Mouse (Mus musculus) kidney, adult 11 months (tissue): Measurements from ENCODE around the gene Csmd2.

Source experiments
- DNase-seq: peaks from one replicate; pipeline ENCODE4 v3.0.0; 2022

The Csmd2 gene

DNA sequence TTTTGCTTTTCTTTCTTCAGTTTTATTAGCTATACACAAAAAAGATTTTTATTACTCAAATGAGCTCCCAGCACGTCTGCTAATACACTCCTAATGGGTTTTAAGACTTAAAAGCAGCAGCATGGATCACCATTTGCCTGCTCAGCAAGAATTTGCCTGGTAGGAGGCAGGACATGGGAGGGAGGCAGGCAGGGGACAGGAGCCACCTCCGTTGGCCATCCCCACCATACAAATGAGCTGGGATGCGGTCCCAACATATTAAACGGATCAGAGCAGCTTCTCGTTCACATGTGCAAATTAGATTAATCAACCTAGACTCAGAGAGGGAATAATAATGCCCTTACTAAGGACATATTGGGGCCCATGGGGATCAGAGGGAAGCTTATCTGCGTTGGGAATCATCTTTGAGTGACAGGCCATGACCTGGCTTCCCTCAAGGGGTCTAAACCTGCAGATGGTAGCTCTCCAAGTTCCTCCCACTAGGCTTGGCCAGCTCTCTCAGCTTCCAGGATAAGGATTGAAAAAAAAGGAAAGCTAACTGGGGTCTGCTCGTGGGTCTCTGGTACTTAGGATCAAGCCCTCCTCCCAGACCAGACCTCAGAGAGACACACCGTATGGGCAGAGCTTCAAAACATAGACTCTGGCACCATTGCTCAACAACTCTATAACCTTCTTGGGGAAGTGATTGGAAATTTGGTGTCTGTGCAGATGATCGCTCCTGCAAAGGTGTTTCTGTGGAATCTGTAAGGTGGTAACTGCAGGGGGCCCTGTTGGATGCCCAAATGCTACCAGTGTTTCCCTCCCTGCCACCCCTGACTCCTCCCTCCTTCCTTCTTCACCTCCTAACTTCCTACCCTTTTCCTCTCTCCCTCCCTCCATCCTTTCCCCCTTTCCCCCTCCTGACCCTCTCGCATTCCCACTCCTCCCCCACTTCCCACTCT lies 153.8 kb downstream of the Csmd2 start:
- DNase-seq, result no peak

DNA sequence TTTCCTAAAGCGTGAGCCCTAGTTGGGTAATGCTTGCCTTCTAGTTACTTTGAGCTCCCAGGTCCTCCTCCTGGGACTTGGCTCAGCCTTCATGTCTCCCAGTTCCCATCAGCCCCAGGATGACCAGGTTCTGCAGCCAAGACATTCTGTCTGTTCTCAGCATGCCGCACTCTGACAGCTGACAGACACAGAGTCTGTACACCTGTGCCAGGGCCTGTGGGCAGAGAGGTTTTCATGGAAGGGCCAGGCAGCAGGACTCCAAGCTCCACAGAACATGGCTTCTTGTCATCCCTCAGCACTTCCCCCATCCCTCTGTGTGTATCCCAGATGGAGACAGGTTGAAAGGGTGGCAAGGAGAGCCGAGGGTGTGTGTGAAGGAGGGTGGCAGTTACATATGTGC lies 154.6 kb downstream of the Csmd2 start:
- no peak for DNase-seq

DNA sequence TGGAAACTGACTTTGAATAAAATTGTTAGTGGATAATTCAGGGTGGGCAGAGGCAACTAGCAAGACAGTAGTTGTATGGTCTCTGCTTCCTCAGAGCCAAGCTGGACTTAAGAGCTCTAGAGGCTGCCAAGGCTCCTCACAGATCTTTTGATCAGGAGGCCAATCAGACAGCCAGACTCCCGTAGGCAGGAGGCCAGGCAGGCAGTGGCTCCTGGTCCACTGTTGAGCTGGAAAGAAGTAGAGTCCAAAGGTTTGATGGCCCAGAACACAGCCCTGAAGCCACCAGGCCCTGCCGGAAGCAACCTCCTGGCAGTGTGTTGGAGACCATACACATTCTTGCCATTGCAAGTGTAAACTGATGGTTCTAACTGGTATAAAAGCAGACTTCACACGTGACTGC lies 155.5 kb downstream of the Csmd2 start:
- DNase-seq, result peak; percentile 6

DNA sequence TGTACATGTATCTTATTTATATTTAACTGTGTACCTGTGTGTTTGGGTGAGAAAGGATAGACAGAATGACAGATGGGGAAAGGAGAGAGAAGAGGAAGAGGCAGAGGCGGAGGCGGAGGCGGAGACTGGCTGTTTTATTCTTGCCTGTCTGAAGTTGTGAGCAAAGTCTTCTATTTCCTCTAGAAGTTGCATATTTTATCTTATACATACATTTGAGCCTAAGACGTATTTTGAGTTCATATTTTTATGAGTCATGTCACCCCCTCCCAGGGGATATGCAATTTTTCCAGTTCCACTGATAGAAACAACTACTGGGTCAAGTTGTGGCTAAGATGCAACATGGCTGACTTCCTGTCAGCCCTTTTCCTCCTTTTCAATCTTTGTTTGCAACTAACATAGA lies 161.9 kb downstream of the Csmd2 start:
- no peak for DNase-seq

DNA sequence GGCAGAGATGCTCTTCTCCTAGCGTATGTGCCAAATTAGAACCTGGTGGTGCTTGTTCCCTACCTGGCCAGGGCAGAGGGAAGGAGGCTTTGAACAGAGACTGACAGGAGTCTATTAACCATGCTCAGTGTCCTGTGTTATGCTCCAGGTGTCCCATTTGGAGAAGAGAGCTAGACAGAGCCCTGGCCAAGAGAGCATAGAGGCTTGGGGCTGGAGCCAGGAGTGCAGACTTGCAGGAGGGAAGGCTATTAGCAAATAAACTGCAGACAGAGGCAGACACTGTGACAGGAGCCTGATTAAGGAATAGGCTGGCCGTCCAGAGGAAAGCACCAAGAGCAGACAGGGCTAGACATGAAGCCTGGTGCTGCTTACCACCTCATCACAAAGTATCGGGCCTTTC lies 164.4 kb downstream of the Csmd2 start:
- DNase-seq, result no peak

DNA sequence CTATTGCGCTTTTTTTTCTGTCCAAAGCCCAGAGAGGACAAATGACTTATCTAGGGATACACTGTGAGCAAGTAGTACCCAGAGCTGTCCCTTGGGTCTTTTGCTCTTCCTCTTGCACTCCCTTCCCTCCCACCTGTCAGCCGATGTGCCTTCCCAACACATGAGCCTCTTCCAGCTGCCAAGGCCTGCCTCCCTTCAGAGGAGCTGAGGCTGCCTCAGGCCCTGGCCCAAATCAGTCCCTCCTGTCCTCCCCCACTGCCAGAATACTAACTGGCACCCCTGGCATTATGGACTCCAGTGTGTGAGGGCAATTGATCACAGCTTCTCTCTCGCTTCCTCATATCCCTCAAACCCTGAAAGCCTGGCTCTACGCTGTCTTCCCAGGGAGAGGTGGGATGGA lies 165.5 kb downstream of the Csmd2 start:
- DNase-seq, result no peak

DNA sequence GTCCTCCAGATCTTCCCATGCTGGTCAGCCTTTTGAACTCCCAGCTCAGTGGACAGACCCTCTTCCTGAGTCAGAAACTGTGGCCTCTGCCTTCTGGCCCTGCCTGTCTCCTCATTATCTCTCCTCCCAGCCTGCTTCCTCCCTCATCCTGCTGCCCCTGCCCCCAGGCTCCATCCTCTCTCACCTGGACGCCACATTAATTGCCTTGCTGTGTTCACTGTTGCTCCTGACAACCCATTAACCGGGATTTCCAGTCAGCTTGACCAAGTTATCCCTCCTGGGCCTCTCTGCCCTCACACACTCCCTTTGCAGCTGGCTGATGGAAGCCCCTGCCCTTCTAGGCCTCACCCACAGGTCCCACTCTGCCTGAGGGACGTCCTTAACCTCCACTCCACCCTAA lies 167.6 kb downstream of the Csmd2 start:
- no peak for DNase-seq

DNA sequence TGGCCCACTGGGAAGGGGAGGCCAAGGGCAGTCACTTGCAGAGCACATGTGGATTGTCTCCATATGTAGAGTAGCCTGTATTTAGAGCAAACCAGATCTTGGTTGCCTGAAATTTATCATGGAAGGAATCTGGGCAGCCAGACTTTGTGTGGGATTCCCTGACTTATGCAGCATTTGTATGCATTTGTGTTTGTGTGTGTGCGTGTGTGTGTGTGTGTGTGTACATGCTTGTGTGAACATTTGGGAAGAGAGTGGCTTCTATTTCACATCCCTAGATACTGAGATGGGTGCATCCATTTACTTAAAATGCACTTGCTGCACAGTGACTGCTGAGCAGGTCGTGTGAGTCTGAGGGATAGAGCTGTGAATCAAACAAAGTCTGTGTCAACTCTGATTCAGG lies 173.0 kb downstream of the Csmd2 start:
- DNase-seq, result no peak

DNA sequence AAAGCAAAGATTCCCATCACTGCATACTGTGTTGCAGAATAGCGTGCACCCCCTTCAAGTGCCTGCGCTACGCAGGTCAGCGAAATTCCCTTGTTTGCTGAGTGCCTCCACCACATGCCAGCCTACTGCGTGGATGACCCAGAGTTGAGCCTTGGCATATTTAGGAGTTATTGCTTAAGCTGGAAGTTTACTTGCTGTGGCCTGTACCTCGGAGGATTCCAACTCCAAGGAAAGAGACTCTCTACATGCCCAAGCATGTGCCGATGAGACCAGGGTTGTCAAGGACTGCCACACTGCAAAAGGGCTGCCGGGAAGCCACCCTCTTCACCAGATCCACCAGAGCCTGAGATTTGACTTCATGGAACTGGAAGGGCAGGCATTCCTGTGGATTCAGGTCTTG lies 182.5 kb downstream of the Csmd2 start:
- no peak for DNase-seq

DNA sequence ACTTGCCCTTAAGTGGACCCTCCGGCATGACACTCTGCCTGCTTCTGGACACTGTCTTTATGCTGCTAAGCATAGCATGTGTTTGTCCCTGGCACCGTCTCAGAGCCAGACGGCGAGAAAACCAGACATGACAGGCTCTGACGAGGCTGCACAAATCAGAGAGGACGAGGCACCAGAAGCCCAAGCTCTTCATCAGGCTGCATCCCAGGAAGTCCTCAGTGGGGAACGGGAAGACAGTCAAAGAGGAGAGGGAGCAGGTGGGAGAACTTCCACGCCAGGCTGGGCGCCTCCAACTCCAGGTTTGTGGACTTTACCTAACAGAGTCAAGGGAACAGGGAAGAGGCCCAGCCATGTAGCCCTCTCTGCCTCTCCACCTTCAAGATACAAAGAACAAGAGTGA lies 183.6 kb downstream of the Csmd2 start:
- no peak for DNase-seq

DNA sequence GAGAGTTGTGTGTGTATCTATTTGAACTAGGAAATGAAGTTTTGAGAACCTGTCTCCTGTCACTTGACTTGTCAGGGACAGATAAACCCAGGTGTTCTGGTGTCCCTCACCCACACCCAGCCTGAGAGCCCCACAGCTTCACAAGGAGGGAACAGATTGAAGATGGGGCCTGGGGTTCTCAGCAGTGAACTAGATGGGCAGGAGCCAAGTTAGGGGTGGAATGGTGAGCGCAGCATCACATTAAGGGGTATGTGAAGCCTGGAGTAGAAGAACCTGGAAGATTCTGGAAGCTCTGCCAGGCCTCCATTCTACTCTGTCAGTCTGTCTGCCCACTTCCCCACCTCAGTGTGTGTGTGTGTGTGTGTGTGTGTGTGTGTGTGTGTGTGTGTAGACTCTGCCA lies 184.0 kb downstream of the Csmd2 start:
- DNase-seq, result no peak

DNA sequence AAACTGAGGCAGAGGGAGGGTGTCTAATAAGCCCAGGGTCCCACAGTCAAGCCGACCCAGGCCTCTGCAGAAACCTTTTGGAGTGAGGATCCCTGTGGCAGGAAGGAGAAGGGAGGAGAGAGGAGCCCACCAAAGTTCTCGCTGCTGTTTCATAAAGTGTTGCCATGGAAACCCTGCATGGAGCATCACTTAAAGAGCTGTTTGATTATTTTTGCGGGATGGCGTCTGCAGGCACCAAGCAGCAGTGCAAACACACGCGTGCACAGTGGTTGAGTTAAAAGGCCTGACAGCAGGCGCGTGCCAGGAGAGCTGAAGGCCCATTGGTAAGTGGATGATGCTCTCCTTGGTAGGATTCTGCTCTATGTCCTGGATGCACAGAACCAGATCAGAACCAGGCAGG lies 191.3 kb downstream of the Csmd2 start:
- no peak for DNase-seq

DNA sequence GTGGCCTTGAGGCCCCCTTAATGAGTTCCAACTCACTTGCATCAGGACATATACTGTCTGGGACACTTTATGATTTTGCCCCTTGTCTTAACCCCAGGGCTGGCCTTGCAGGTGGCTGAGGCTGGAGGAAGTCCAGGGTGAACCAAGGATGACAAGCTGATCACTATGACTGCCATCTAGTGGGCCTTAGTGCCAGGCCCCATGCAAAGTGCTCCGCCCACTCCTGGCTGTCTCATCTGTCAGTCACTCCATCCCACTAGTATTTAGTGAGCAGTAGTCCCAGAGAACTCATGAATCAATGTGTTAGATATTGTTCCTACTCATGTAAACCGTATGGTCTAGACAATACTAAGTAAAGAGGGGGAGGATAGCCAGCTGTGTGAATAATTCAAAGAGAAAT lies 191.9 kb downstream of the Csmd2 start:
- no peak for DNase-seq

DNA sequence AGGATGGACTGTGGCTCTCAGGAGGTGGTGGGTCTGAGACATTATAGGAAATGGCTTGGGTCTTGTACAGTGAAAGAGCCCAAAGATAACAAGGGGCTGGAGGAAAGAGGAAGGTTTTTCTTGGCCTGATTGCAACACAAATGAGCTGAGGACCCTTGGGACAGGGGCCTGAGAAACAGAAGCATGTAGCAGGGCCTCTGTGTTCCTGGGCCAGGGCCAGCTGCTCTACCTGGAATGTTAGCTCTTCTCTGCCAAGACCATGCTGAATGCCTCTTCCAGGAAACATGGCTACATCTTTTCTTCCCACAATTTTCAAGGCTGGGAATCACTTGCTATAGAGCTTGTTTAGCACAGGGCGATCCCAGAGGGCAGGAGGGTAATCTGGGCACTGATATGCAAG lies 197.1 kb downstream of the Csmd2 start:
- no peak for DNase-seq

DNA sequence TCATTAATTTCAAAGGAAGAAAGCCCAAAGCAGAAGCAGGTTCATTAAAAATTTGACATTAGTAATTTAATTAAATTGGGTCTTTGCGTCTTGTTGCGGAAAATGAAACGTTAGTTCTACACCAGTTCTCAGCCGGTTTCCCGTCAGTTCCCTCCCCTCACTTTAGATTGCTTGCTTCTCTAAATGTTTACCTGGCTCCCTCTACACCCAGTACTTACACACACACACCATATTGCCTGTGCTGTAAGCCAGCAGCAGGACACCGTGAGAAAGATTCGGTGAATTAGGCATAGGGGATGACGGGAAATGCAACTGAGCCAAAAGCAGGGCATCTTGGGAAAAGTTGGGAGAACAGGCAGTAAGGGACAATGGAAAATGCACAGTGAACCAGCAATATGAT lies 206.8 kb downstream of the Csmd2 start:
- no peak for DNase-seq

DNA sequence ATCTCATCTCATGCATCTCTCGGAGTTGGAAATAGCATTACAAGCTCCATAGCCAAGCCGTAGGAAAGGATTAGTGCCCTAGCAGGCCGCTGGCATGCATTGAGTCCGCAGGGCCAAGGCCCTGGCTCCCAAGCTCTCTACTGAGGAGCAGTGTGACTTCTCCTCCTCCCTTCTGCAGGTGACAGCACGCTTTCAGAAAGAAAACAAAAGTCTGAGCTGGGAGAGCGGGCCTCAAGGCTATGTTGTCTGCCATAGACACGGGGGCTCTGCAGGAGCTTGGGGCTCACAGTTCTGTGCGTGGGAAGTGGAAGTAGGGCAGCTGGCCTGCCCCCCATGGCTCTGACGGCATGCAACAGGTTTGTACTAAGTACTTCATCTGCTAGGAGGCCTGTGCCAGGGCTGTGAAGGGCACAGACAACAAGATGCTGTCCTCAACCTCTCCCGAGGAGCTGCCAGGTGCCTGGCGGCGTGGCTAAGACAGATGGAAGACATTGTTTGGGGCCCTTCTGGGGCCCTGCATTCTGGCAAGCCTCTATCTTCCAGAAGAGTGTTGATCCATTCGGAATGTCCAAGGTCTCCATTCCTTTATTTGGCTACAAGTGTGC lies 230.4 kb downstream of the Csmd2 start:
- no peak for DNase-seq

DNA sequence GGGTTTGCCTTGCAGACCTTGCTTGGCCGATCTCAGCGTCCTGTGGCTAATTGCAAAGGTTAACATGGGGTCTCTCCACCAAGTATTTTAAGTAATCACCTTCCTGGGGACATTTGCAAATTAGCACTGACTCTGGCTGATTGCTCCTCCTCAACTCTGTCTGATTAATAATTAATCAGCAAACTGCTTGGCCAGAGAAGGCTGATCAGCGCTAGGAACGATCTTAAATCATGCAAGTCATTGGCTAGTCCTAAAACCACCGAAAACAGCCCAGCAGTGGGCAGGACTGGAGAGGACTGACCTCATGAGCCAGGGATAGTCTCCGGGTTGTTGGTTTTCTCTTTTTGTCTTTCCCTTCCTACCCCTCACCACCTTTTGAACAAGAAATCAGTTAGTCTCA lies 236.8 kb downstream of the Csmd2 start:
- DNase-seq, result peak; percentile 54

DNA sequence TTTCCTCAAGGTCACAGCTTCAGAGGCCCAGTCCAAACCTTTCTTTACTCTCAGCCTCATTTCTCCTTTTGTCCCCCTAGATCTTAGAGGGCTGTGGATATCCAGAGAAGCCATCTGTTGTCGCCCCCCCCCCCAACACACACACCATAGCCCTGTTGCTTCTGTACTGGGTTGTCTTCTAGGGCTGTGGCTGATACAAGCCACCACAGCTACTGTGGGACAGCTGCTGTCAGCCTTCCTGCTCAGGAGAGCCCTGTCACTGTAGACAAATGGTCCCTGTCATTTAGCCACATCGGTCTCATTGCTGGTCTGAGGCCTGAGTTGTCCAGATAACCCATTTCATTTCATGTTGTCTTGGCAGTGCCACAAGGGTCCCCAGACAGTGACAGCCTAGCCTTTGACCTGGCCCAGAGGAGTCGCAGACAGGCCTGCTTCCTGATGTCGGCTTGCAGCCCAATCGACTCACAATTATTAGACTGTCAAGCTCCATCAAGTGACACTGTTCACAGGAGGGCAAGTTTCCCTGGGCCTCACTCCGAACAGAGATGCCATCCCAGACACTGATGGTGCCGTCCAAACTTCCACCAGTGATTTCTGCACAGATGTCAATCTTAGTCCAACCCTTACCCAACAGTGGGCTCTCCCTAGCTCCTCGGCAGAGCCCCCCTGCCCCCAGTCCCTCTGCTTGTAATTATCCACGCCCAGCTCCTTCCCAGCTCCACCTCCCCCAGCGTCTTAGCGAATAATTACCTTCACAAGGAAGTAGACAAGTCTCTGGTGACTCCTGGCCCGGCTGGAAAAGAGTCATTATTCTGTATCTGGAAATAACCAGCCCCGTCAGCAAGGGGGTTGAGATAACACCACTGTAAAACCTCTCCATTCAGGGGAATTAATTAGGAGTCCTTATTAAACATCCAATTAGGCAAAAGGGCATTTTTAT lies 240.0 kb downstream of the Csmd2 start:
- DNase-seq, result peak; percentile 17

DNA sequence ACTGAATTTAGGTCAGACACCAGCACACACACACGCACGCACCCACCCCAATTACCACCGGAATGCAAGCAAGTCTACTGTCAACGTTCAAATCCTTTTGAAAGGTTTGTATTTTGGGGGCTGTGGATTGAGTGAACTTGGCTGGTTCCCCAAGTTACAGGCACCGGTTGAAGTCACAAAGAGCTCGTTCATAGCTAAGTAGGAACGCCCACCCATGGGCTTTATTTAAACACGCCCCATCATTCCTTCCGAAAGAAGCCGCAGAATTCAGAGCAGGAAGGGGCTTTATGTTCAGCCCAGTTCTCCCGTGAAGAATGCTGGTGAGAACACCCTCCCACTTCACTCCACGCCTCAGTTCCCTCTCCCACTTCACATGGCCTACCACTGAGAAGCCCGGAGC lies 245.8 kb downstream of the Csmd2 start:
- no peak for DNase-seq

DNA sequence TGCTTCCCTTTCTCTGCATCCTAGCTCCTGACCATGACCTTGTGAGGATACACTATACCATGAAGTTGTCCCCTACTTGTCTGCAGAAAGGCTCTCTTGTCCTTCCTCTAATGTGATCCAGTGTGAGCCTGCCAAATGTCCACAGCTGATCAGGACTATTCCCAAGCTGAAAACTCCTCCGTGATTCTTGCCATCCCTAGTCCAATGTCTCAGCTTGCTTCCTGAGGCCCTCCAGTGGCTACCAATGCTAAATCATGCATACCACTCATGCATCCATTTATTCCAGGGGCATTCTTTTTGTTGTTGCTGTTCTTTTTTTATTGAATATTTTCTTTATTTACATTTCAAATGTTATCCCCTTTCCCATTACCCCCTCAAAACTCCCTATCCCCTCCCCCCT lies 251.5 kb downstream of the Csmd2 start:
- no peak for DNase-seq

DNA sequence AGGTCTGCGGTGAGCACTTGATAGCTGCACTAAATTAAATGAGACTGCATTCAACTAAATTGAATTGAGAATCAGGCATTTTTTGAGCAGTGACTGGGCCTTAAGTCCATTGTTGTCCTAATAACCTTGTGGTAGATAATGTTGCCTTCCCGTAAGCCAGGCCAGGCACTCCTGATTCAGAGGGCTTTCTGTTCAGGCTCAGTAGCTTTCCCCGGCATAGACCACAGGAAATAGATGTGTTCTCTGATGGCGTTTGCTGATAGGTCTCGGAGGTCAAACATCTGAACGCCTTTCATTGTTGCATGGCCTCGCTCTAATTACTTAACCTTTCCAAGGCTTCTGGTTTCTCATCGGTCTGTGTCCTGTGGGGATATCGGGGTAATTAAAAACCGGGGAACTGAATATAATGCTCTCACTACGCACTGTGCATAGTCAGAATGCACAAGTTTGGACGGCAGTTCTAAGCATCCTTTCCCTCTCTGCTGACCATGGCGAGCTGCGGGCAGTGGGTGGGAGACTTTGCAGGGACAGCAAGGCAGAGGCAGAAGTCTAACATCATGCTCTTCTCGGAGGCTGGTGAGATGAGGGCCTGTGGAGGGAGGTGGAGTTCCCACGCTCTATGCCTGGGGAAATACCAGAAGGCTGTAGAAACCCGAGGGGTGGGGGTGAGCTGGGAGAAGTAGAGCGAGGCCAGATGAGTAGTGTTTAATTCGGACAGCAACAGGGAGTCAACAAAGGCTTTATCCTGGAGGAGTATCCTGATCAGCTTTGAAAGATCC lies 253.6 kb downstream of the Csmd2 start:
- no peak for DNase-seq

DNA sequence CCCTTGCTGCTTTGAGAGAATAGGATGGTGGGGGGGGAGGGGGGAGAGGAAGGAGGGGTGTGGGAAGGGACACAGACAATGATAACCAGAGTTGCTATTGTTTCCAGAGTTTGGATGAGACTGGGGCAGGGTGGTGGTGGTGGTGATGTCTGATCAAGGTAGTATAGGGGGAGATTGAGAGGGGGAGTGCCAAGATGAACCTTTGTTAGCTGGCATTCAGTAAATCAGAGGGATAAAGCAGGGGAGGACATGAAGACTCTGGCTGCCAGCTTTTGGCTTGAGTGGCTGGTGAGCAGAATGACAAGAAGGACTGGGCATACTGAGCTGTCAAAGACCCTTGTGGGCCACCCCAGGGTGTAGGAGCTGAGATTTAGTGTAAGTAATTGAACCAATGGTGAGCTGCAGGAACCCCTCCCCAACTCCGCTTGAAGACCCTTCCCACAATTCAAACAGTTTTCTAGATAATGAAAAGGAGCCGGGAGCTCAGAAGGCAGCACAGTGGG lies 254.2 kb downstream of the Csmd2 start:
- DNase-seq, result no peak

DNA sequence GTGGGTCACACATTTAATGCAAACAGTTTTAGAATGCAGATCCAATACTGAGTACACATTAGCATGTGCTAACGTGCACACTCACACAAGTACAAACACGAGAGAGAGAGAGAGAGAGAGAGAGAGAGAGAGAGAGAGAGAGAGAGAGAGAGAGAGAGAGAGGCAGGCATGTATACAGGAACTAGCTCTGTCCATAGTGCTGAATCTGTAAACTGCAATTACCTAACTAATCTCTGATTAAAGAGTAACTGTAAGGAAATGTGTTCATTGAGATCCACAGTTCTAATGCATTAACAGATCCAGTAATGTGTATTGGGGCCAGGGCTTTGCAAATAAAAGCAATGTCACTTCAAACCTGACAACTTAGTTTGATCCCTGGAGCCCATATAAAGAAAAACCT lies 257.5 kb downstream of the Csmd2 start:
- DNase-seq, result no peak
